Mouse (Mus musculus) layer of hippocampus, adult 9-10 months (tissue): Measurements from ENCODE around the gene Tmem132c.

Experiments used
- DNase-seq: peaks from one replicate; pipeline ENCODE4 v3.0.0; 2022; ENCODE audit warnings: low spot score

The Tmem132c gene

GRCm38 (mm10) chr5:127286886-127287285 is 45.3 kb downstream of the Tmem132c start:
- no peak for DNase-seq

GRCm38 (mm10) chr5:127289659-127290058 is 48.1 kb downstream of the Tmem132c start:
- DNase-seq = no peak

GRCm38 (mm10) chr5:127290461-127291250 is 49.0 kb downstream of the Tmem132c start:
- DNase-seq = no peak

- DNase-seq = no peak
Observed at GRCm38 (mm10) chr5:127291581-127291980, 50.0 kb downstream of the Tmem132c start.

- no peak for DNase-seq
Observed at GRCm38 (mm10) chr5:127293698-127294097, 52.1 kb downstream of the Tmem132c start.

GRCm38 (mm10) chr5:127297461-127297860 is 55.9 kb downstream of the Tmem132c start:
- no peak for DNase-seq

GRCm38 (mm10) chr5:127298060-127298459 is 56.5 kb downstream of the Tmem132c start:
- no peak for DNase-seq

- DNase-seq = no peak
Observed at GRCm38 (mm10) chr5:127299010-127299409, 57.4 kb downstream of the Tmem132c start.

GRCm38 (mm10) chr5:127300597-127301254 is 59.1 kb downstream of the Tmem132c start:
- no peak for DNase-seq

GRCm38 (mm10) chr5:127305312-127305711 is 63.7 kb downstream of the Tmem132c start:
- no peak for DNase-seq

- no peak for DNase-seq
Observed at GRCm38 (mm10) chr5:127305719-127306118, 64.1 kb downstream of the Tmem132c start.

- DNase-seq = no peak
Observed at GRCm38 (mm10) chr5:127306726-127307125, 65.1 kb downstream of the Tmem132c start.

GRCm38 (mm10) chr5:127310318-127311004 is 68.9 kb downstream of the Tmem132c start:
- no peak for DNase-seq

GRCm38 (mm10) chr5:127311005-127311331 is 69.4 kb downstream of the Tmem132c start:
- DNase-seq = no peak

- DNase-seq = no peak
Observed at GRCm38 (mm10) chr5:127313634-127314033, 72.0 kb downstream of the Tmem132c start.

- DNase-seq = no peak
Observed at GRCm38 (mm10) chr5:127319096-127319779, 77.6 kb downstream of the Tmem132c start.

- no peak for DNase-seq
Observed at GRCm38 (mm10) chr5:127324645-127325044, 83.0 kb downstream of the Tmem132c start.

- no peak for DNase-seq
Observed at GRCm38 (mm10) chr5:127336048-127336907, 94.7 kb downstream of the Tmem132c start.

GRCm38 (mm10) chr5:127336908-127337265 is 95.3 kb downstream of the Tmem132c start:
- DNase-seq = no peak

- no peak for DNase-seq
Observed at GRCm38 (mm10) chr5:127339016-127339435, 97.4 kb downstream of the Tmem132c start.

GRCm38 (mm10) chr5:127341158-127341557 is 99.5 kb downstream of the Tmem132c start:
- DNase-seq = no peak
